Mouse (Mus musculus) hindbrain, embryonic 10.5 days (tissue): ENCODE data around the gene Alox12e. TPM values are rescaled to one million over a fixed set of nuclear protein-coding genes. Genes with fewer than 3 reads are reported as not detected.
A peak's percentile ranks its signal among the peaks of the same experiment; 100 is the strongest.
"Not testable (repeated sequence)": the region's sequence is repeated elsewhere in the genome, so short reads cannot be mapped to it uniquely, and the experiment has no call there.

Experiments used
- DNase-seq: peaks from one replicate; pipeline ENCODE4 v3.0.0-alpha.2; 2017; ENCODE audit warnings: low spot score
- H3K27ac ChIP-seq: fragments of 300-500 bp; sonication (generic); 2 replicates; pipeline ENCODE4 v1.5.1; 2016; ENCODE audit warnings: mild to moderate bottlenecking, moderate library complexity
- H3K27me3 ChIP-seq: fragments of 300-500 bp; sonication (generic); 2 replicates; pipeline ENCODE4 v1.6.1; 2016; ENCODE audit warnings: mild to moderate bottlenecking; ENCODE audit not compliant: poor library complexity, insufficient read depth, severe bottlenecking
- H3K36me3 ChIP-seq: fragments of 300-500 bp; sonication (generic); 2 replicates; pipeline ENCODE4 v1.6.1; 2016; ENCODE audit warnings: mild to moderate bottlenecking, moderate library complexity
- H3K4me1 ChIP-seq: fragments of 300-500 bp; sonication (generic); replicated peaks from 2 replicates; pipeline ENCODE4 v1.6.1; 2016; ENCODE audit warnings: mild to moderate bottlenecking
- H3K4me3 ChIP-seq: fragments of 300-500 bp; sonication (generic); 2 replicates; pipeline ENCODE4 v1.5.1; 2016; ENCODE audit warnings: mild to moderate bottlenecking, moderate library complexity
- H3K9me3 ChIP-seq: fragments of 300-500 bp; sonication (generic); 2 replicates; pipeline ENCODE4 v1.6.1; 2016; ENCODE audit warnings: mild to moderate bottlenecking, moderate library complexity
- WGBS: fragments of 180-500 bp; shearing (Covaris S2); methylation state at CpG from one replicate; pipeline ENCODE4 v1.1.7; 2016; 5-methylcytosine and 5-hydroxymethylcytosine counted together
- polyA plus RNA-seq: library from polyadenylated mRNA; unstranded; fragments of >200 nt; fragmentation: Nextera tagmentation; extraction: Ambion mirVana; gene quantifications from 2 replicates; pipeline ENCODE4 v1.2.1, GENCODE M21; 2016

Gene Alox12e
- not detected in 2 replicates for polyA plus RNA-seq

- peak within 1 kb of the TSS; percentile 34 for H3K4me3 ChIP-seq
- H3K4me1 ChIP-seq: peaks cover 8% of the 10 kb centered on the region
These were observed at the start of gene Alox12e for GRCm38 (mm10) chr11:70322528-70322927. TSS of gene Alox12e (minus strand) at chr11:70322628.

GRCm38 (mm10) chr11:70368626-70369025 lies 46.2 kb upstream of the Alox12e start:
- H3K27ac ChIP-seq, H3K36me3 ChIP-seq, H3K4me3 ChIP-seq, H3K9me3 ChIP-seq, H3K27me3 ChIP-seq, H3K4me1 ChIP-seq, DNase-seq: not testable (repeated sequence)
- WGBS: 77% methylated on average over 2 of the region's 2 CpGs

More at GRCm38 (mm10) chr11:70322528-70322927, at the start of gene Alox12e:
- Histone ChIP-seq H3K27me3 (peaks cover 55% of the 10 kb centered on the region), H3K36me3 (no peaks in the 10 kb centered on the region), H3K27ac (no peak within 1 kb of the TSS), H3K9me3 (no peaks in the 10 kb centered on the region)
- DNase-seq: no peak
- WGBS: 26% methylated on average over 7 of the region's 7 CpGs

- H3K9me3 ChIP-seq: peaks cover 11% of the 10 kb centered on the region
- not testable (repeated sequence) for H3K27ac ChIP-seq, H3K4me3 ChIP-seq, H3K36me3 ChIP-seq, H3K27me3 ChIP-seq, DNase-seq, H3K4me1 ChIP-seq
- WGBS: 89% methylated on average over 6 of the region's 6 CpGs
These were observed 45.3 kb upstream of the Alox12e start for GRCm38 (mm10) chr11:70367701-70368100.

GRCm38 (mm10) chr11:70351868-70352267 lies 29.4 kb upstream of the Alox12e start, which contains the start of gene Alox15:
TSS of gene Alox15 (minus strand) at chr11:70352031.
- DNase-seq: no peak
- H3K4me1 ChIP-seq: peaks cover 16% of the 10 kb centered on the region
- H3K27ac ChIP-seq: no peak within 1 kb of the TSS
- H3K27me3 ChIP-seq: peaks cover 62% of the 10 kb centered on the region
- H3K9me3 ChIP-seq: no peaks in the 10 kb centered on the region
- peak within 1 kb of the TSS; percentile 49 for H3K4me3 ChIP-seq
- under 1% methylated on average over 19 of the region's 19 CpGs for WGBS
- no peaks in the 10 kb centered on the region for H3K36me3 ChIP-seq

GRCm38 (mm10) chr11:70348630-70349029 lies 26.2 kb upstream of the Alox12e start:
- no peak overlapping the region for H3K4me3 ChIP-seq
- H3K36me3 ChIP-seq: no peaks in the 10 kb centered on the region
- no peak overlapping the region for H3K27ac ChIP-seq
- no peak for DNase-seq
- WGBS: 87% methylated on average over 9 of the region's 9 CpGs
- no peaks in the 10 kb centered on the region for H3K9me3 ChIP-seq
- H3K4me1 ChIP-seq: peaks cover 13% of the 10 kb centered on the region
- peaks cover 61% of the 10 kb centered on the region for H3K27me3 ChIP-seq

GRCm38 (mm10) chr11:70347861-70348260 lies 25.4 kb upstream of the Alox12e start:
- H3K9me3 ChIP-seq: no peaks in the 10 kb centered on the region
- H3K4me3 ChIP-seq: no peak overlapping the region
- no peaks in the 10 kb centered on the region for H3K36me3 ChIP-seq
- 89% methylated on average over 10 of the region's 10 CpGs for WGBS
- DNase-seq: no peak
- H3K27me3 ChIP-seq: peaks cover 54% of the 10 kb centered on the region
- H3K4me1 ChIP-seq: peaks cover 13% of the 10 kb centered on the region
- no peak overlapping the region for H3K27ac ChIP-seq

- DNase-seq: no peak
- no peak overlapping the region for H3K4me3 ChIP-seq
- H3K27ac ChIP-seq: no peak overlapping the region
- H3K36me3 ChIP-seq: no peaks in the 10 kb centered on the region
- WGBS: 91% methylated on average over 8 of the region's 8 CpGs
- no peaks in the 10 kb centered on the region for H3K4me1 ChIP-seq
- H3K27me3 ChIP-seq: peaks cover 30% of the 10 kb centered on the region
- no peaks in the 10 kb centered on the region for H3K9me3 ChIP-seq
These were observed 23.1 kb upstream of the Alox12e start for GRCm38 (mm10) chr11:70345546-70345945.

- no peak overlapping the region for H3K4me3 ChIP-seq
- no peak for DNase-seq
- no peak overlapping the region for H3K27ac ChIP-seq
- no peaks in the 10 kb centered on the region for H3K9me3 ChIP-seq
- H3K27me3 ChIP-seq: peaks cover 26% of the 10 kb centered on the region
- WGBS: 88% methylated on average over 10 of the region's 10 CpGs
- no peaks in the 10 kb centered on the region for H3K36me3 ChIP-seq
- no peaks in the 10 kb centered on the region for H3K4me1 ChIP-seq
These were observed 22.6 kb upstream of the Alox12e start for GRCm38 (mm10) chr11:70345061-70345460.

- no peak for DNase-seq
- WGBS: 24% methylated on average over 7 of the region's 7 CpGs
These were observed 17.1 kb upstream of the Alox12e start for GRCm38 (mm10) chr11:70339481-70339880.

GRCm38 (mm10) chr11:70334477-70334876 lies 12.0 kb upstream of the Alox12e start:
- no peaks in the 10 kb centered on the region for H3K36me3 ChIP-seq
- H3K27me3 ChIP-seq: no peaks in the 10 kb centered on the region
- H3K4me3 ChIP-seq: no peak overlapping the region
- H3K9me3 ChIP-seq: no peaks in the 10 kb centered on the region
- H3K27ac ChIP-seq: no peak overlapping the region
- WGBS: 36% methylated on average over 4 of the region's 4 CpGs
- no peaks in the 10 kb centered on the region for H3K4me1 ChIP-seq
- peak; percentile 55 for DNase-seq

More at GRCm38 (mm10) chr11:70339481-70339880, 17.1 kb upstream of the Alox12e start:
- Histone ChIP-seq H3K36me3 (no peaks in the 10 kb centered on the region), H3K4me1 (no peaks in the 10 kb centered on the region), H3K27me3 (no peaks in the 10 kb centered on the region), H3K27ac (no peak overlapping the region), H3K4me3 (no peak overlapping the region), H3K9me3 (no peaks in the 10 kb centered on the region)

- Histone ChIP-seq H3K36me3 (no peaks in the 10 kb centered on the region), H3K4me1 (peaks cover 8% of the 10 kb centered on the region), H3K27me3 (peaks cover 53% of the 10 kb centered on the region), H3K9me3 (no peaks in the 10 kb centered on the region), H3K4me3 (no peak overlapping the region), H3K27ac (no peak overlapping the region)
- DNase-seq: no peak
- 90% methylated on average over 8 of the region's 8 CpGs for WGBS
These were observed 2.3 kb upstream of the Alox12e start for GRCm38 (mm10) chr11:70324726-70325125.

- Histone ChIP-seq H3K4me3 (peak overlapping the region; percentile 34), H3K27me3 (peaks cover 55% of the 10 kb centered on the region), H3K27ac (no peak overlapping the region), H3K4me1 (peaks cover 8% of the 10 kb centered on the region), H3K36me3 (no peaks in the 10 kb centered on the region), H3K9me3 (no peaks in the 10 kb centered on the region)
- 5% methylated on average over 15 of the region's 15 CpGs for WGBS
- DNase-seq: peak; percentile 70
These were observed 764 bp downstream of the Alox12e start for GRCm38 (mm10) chr11:70321664-70322063.

GRCm38 (mm10) chr11:70319614-70320013 lies 2.8 kb downstream of the Alox12e start:
- peaks cover 51% of the 10 kb centered on the region for H3K27me3 ChIP-seq

GRCm38 (mm10) chr11:70313833-70314232 lies 8.6 kb downstream of the Alox12e start:
- H3K27ac ChIP-seq: no peak overlapping the region
- H3K36me3 ChIP-seq: no peaks in the 10 kb centered on the region
- DNase-seq: no peak
- no peaks in the 10 kb centered on the region for H3K9me3 ChIP-seq
- no peaks in the 10 kb centered on the region for H3K27me3 ChIP-seq
- no peak overlapping the region for H3K4me3 ChIP-seq
- H3K4me1 ChIP-seq: no peaks in the 10 kb centered on the region
- 43% methylated on average over 7 of the region's 7 CpGs for WGBS

More at GRCm38 (mm10) chr11:70319614-70320013, 2.8 kb downstream of the Alox12e start:
- DNase-seq: no peak
- Histone ChIP-seq H3K9me3 (no peaks in the 10 kb centered on the region), H3K4me1 (peaks cover 8% of the 10 kb centered on the region), H3K36me3 (no peaks in the 10 kb centered on the region), H3K4me3 (no peak overlapping the region), H3K27ac (no peak overlapping the region)
- 76% methylated on average over 12 of the region's 12 CpGs for WGBS
